Mouse (Mus musculus): ENCODE results near the gene Ormdl1. TPM values are rescaled to one million over a fixed set of nuclear protein-coding genes. Genes with fewer than 3 reads are reported as not detected.
"Not testable (repeated sequence)": the region's sequence is repeated elsewhere in the genome, so short reads cannot be mapped to it uniquely, and the experiment has no call there.

The Ormdl1 gene
- polyA plus RNA-seq (2012; ENCODE audit: insufficient read depth, insufficient read length, low replicate concordance, missing spikeins) = not detected in 2 replicates

GRCm38 (mm10) chr1:53296581-53297383, at the start of gene Ormdl1, which contains the start of the genes Pms1 and Gm28778:
TSS of gene Ormdl1 (plus strand) at chr1:53297095.
TSS of gene Pms1 (minus strand) at chr1:53297018.
TSS of gene Gm28778 (plus strand) at chr1:53297111.
- Histone ChIP-seq H3K4me1 (ENCODE audit: control insufficient read depth, insufficient read depth, low read length) (no peaks in the 10 kb centered on the region), H3K27ac (ENCODE audit: insufficient read depth, low read depth, low read length) (0 out of 2 replicates have a peak within 1 kb of the TSS, but pooled peaks have one; percentile 29), H3K4me3 (ENCODE audit: insufficient read depth, low read depth, low read length) (peak within 1 kb of the TSS; percentile 69)
- under 1% methylated on average over 66 of the region's 66 CpGs for WGBS
- TF ChIP-seq CTCF (IDR thresholded peaks at IDR 0.05; ENCODE audit: insufficient read depth, low read depth, low read length) (no peak), POLR2A (IDR thresholded peaks at IDR 0.05; ENCODE audit: insufficient read depth, low read depth, low read length) (peak; percentile 89; the same call in 1 of the 2 replicates)

- H3K27ac ChIP-seq (ENCODE audit: insufficient read depth, low read depth, low read length); H3K4me3 ChIP-seq (ENCODE audit: insufficient read depth, low read depth, low read length); H3K4me1 ChIP-seq (ENCODE audit: control insufficient read depth, insufficient read depth, low read length): not testable (repeated sequence)
These were observed 31.8 kb upstream of the Ormdl1 start for GRCm38 (mm10) chr1:53264958-53265612.

GRCm38 (mm10) chr1:53269901-53270300, 27.0 kb upstream of the Ormdl1 start:
- TF ChIP-seq POLR2A (IDR thresholded peaks at IDR 0.05; ENCODE audit: insufficient read depth, low read depth, low read length) (no peak), CTCF (IDR thresholded peaks at IDR 0.05; ENCODE audit: insufficient read depth, low read depth, low read length) (no peak)
- 73% methylated on average over 3 of the region's 3 CpGs for WGBS
- Histone ChIP-seq H3K27ac (ENCODE audit: insufficient read depth, low read depth, low read length) (no peak overlapping the region), H3K4me3 (ENCODE audit: insufficient read depth, low read depth, low read length) (no peak overlapping the region), H3K4me1 (ENCODE audit: control insufficient read depth, insufficient read depth, low read length) (no peaks in the 10 kb centered on the region)

- Histone ChIP-seq H3K27ac (ENCODE audit: insufficient read depth, low read depth, low read length) (no peak overlapping the region), H3K4me1 (ENCODE audit: control insufficient read depth, insufficient read depth, low read length) (no peaks in the 10 kb centered on the region), H3K4me3 (ENCODE audit: insufficient read depth, low read depth, low read length) (no peak overlapping the region)
- TF ChIP-seq CTCF (IDR thresholded peaks at IDR 0.05; ENCODE audit: insufficient read depth, low read depth, low read length) (no peak), POLR2A (IDR thresholded peaks at IDR 0.05; ENCODE audit: insufficient read depth, low read depth, low read length) (no peak)
These were observed 24.2 kb upstream of the Ormdl1 start for GRCm38 (mm10) chr1:53272646-53273045.

GRCm38 (mm10) chr1:53291197-53291596, 5.7 kb upstream of the Ormdl1 start:
- 82% methylated on average over 3 of the region's 3 CpGs for WGBS
- TF ChIP-seq POLR2A (IDR thresholded peaks at IDR 0.05; ENCODE audit: insufficient read depth, low read depth, low read length) = no peak
- no peak for TF ChIP-seq CTCF (IDR thresholded peaks at IDR 0.05; ENCODE audit: insufficient read depth, low read depth, low read length)
- H3K27ac ChIP-seq (ENCODE audit: insufficient read depth, low read depth, low read length) = no peak overlapping the region
- H3K4me1 ChIP-seq (ENCODE audit: control insufficient read depth, insufficient read depth, low read length) = no peaks in the 10 kb centered on the region
- no peak overlapping the region for H3K4me3 ChIP-seq (ENCODE audit: insufficient read depth, low read depth, low read length)

GRCm38 (mm10) chr1:53300506-53300905, 3.6 kb downstream of the Ormdl1 start:
- Histone ChIP-seq H3K27ac (ENCODE audit: insufficient read depth, low read depth, low read length) (no peak overlapping the region), H3K4me3 (ENCODE audit: insufficient read depth, low read depth, low read length) (no peak overlapping the region), H3K4me1 (ENCODE audit: control insufficient read depth, insufficient read depth, low read length) (no peaks in the 10 kb centered on the region)
- WGBS = 87% methylated on average over 4 of the region's 4 CpGs
- TF ChIP-seq POLR2A (IDR thresholded peaks at IDR 0.05; ENCODE audit: insufficient read depth, low read depth, low read length) = no peak
- no peak for TF ChIP-seq CTCF (IDR thresholded peaks at IDR 0.05; ENCODE audit: insufficient read depth, low read depth, low read length)

GRCm38 (mm10) chr1:53312989-53313967, 16.4 kb downstream of the Ormdl1 start, which contains the start of gene Osgepl1:
TSS of gene Osgepl1 (plus strand) at chr1:53313624.
- TF ChIP-seq CTCF (IDR thresholded peaks at IDR 0.05; ENCODE audit: insufficient read depth, low read depth, low read length) = no peak
- peak; percentile 93 for TF ChIP-seq POLR2A (IDR thresholded peaks at IDR 0.05; ENCODE audit: insufficient read depth, low read depth, low read length)
- Histone ChIP-seq H3K4me3 (ENCODE audit: insufficient read depth, low read depth, low read length) (peak within 1 kb of the TSS; percentile 79), H3K27ac (ENCODE audit: insufficient read depth, low read depth, low read length) (peak within 1 kb of the TSS; percentile 90), H3K4me1 (ENCODE audit: control insufficient read depth, insufficient read depth, low read length) (no peaks in the 10 kb centered on the region)
- whole genome bisulfite sequencing = 1% methylated on average over 27 of the region's 27 CpGs

GRCm38 (mm10) chr1:53321662-53322344, 24.9 kb downstream of the Ormdl1 start:
- Histone ChIP-seq H3K4me3 (ENCODE audit: insufficient read depth, low read depth, low read length) (no peak overlapping the region), H3K27ac (ENCODE audit: insufficient read depth, low read depth, low read length) (no peak overlapping the region), H3K4me1 (ENCODE audit: control insufficient read depth, insufficient read depth, low read length) (no peaks in the 10 kb centered on the region)
- TF ChIP-seq CTCF (IDR thresholded peaks at IDR 0.05; ENCODE audit: insufficient read depth, low read depth, low read length) (no peak), POLR2A (IDR thresholded peaks at IDR 0.05; ENCODE audit: insufficient read depth, low read depth, low read length) (no peak)
- 96% methylated on average over 4 of the region's 4 CpGs for WGBS

Data from olfactory bulb, adult 2 months (tissue).